Mouse (Mus musculus) cerebellum, adult (tissue): ENCODE data around the gene Exoc8.

Experiments used
- ATAC-seq: cut with Nextera tagmentation; 2 replicates; pipeline ENCODE4 v1.9.2; 2017; ENCODE audit warnings: mild to moderate bottlenecking, moderate library complexity, mixed read lengths; ENCODE audit not compliant: insufficient number of reproducible peaks, low FRiP score, low TSS enrichment

The Exoc8 gene

DNA sequence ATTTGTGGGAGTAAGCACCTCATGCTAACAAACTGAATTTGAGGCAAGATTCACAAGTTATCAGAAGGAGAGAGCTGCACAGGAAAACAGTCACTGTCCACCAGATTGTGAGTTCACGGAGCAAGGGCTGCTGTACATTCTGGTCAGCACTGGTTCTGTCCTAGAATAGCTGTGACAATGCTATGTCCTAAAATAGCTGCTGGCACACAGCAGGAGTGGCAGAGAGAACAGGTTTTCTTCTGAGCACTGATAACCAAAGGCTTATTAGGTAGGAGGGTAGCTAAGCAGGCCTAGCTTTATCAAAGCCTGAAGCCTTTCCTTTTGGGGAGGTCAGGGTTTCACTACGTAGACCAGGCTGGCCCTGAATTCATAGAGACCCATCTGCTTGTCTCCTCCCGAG is 37.3 kb downstream of the Exoc8 start:
- ATAC-seq: 0 out of 2 replicates have a peak, but pooled peaks have one; percentile 32

DNA sequence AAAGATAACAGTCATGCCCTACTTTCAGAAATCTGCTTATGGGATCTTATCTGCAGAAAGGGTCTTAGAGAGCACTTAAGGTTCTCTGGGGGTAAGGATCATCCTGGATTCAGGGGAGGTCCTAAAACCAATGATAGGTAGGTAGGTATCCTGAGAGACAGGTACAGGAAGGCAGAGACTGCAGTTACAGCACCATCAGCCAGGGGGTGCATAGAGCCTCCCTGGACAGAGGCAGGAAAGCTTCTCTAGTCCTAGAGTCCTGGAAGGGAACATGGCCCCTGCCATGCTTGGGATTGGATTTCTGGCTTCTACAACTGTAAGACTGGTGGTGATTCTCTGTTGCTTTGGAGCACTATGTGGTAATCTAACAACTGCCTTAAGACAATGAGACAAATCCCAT is 38.0 kb downstream of the Exoc8 start:
- ATAC-seq: no peak

DNA sequence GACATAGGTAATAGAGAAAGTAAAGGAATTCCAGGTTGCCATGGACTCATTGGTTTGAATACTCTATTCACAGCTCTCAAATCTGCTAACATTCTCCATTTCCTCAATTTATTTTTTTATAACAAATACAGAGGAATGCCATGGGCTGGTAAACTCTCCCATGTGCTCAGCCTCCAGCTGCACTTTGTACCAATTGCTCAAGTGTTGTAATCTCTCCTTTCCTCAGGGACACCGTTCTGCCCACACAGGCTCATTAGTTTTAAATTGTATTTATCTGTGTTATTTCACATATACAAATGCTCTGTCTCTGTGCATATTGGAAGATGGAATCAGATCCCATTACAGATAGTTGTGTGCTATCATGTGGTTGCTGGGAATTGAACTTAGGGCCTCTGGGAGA is 44.0 kb downstream of the Exoc8 start:
- ATAC-seq: no peak

DNA sequence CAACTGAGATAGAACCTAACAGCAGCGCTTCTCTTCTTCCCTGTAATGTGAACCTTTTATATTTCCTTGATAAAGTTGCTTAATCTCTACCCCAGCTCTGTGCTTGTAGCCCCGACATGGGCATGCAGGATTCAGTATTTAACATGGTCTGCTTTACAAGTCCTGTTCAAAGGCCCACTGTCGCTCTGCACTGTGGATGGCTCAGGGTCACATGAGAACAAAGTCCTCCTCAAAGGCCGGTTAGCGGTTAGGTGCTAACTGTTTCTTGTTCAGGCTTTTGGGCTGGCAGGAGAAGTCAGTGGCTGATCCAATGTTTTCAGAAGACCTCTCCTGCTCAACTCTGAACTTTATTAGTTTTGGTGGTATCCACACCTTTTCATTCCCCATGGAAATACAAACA is 51.9 kb downstream of the Exoc8 start:
- no peak for ATAC-seq

DNA sequence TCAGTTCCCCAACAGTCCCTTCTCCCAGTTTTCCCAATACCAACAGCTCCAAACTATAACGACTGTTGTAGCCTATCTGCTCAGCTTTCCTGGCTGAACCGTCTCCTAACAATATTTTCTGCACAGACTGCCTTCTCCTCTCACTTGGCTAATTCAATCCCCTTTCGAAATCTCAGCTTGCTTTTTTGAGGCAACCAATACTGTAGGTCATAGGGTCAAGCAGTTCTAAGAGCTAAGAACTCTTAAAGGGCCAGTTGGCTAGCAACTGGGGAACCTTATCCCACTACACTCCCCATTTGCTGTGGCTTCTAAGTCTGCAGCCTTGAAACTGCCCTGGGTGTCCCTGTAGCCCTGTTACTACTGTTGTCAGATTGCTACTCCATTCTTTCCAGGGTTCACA is 52.4 kb downstream of the Exoc8 start:
- no peak for ATAC-seq
